Mouse (Mus musculus): ENCODE data around the gene Npas1. TPM values are rescaled to one million over a fixed set of nuclear protein-coding genes. Genes with fewer than 3 reads are reported as not detected.
A peak's percentile ranks its signal among the peaks of the same experiment; 100 is the strongest.

Npas1 gene
- total RNA-seq, 1 experiment, result 0.22 TPM

GRCm38 (mm10) chr7:16465568-16465967 lies 12.0 kb downstream of the Npas1 start:
- H3K36me3 ChIP-seq (ENCODE audit: control insufficient read depth, insufficient read depth, low read length, poor library complexity, severe bottlenecking), result no peaks in the 10 kb centered on the region
- TF ChIP-seq HCFC1 (IDR thresholded peaks at IDR 0.05; ENCODE audit: borderline replicate concordance, insufficient read depth, low read length) (no peak), CHD2 (IDR thresholded peaks at IDR 0.05; ENCODE audit: low read depth, low read length) (no peak)
- H3K27ac ChIP-seq (ENCODE audit: insufficient read depth, low read depth, low read length, poor library complexity, severe bottlenecking), result no peak overlapping the region
- no peak overlapping the region for H3K9ac ChIP-seq (ENCODE audit: insufficient read depth, low read depth, low read length, poor library complexity, severe bottlenecking)
- no peak overlapping the region for H3K4me3 ChIP-seq (ENCODE audit: insufficient read depth in 1 of 2, low read depth in 1 of 2, low read length in 2 of 2, poor library complexity in 1 of 2, severe bottlenecking in 1 of 2)
- in situ Hi-C loops (cut with MboI; ENCODE audit: low sequenced_read_pairs in 2 of 2, unreplicated experiment in 2 of 2), result no loop called here
- H3K4me1 ChIP-seq (ENCODE audit: control insufficient read depth in 2 of 2, insufficient read depth in 2 of 2, low read length in 2 of 2, poor library complexity in 1 of 2), result peaks cover 0 to 8% of the 10 kb centered on the region in 2 experiments; a peak in 1 of 4 replicates
- H3K9me3 ChIP-seq (ENCODE audit: control insufficient read depth, insufficient read depth, low read depth, low read length), result no peaks in the 10 kb centered on the region
- DNase-seq (ENCODE audit: low read depth, low spot score), result no peak

DNA sequence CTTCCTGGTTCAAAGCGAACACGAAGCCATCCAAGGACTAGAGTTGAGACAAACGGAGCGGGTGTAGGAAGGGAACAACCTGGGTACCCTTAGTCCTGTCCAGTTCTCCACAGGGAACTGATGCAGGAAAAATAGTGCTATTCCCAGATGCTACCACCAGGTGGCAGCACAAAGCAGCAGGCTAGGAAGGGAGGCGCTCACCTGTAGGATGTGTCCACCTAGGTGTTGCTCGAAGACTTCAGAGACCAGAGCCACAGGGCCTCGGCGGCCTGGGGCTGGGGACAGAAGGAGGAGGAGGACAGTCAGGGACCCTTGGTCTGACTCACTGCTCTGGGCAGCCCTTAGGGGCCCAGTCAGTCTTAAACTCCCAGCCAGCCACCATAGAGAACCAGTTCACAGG lies 12.4 kb downstream of the Npas1 start:
- no peak overlapping the region for H3K9ac ChIP-seq (ENCODE audit: insufficient read depth, low read depth, low read length, poor library complexity, severe bottlenecking)
- no peaks in the 10 kb centered on the region for H3K36me3 ChIP-seq (ENCODE audit: control insufficient read depth, insufficient read depth, low read length, poor library complexity, severe bottlenecking)
- in situ Hi-C loops (cut with MboI; ENCODE audit: low sequenced_read_pairs in 2 of 2, unreplicated experiment in 2 of 2), result no loop called here
- H3K4me1 ChIP-seq (ENCODE audit: control insufficient read depth in 2 of 2, insufficient read depth in 2 of 2, low read length in 2 of 2, poor library complexity in 1 of 2), result peaks cover 0 to 8% of the 10 kb centered on the region in 2 experiments; a peak in 1 of 4 replicates
- H3K9me3 ChIP-seq (ENCODE audit: control insufficient read depth, insufficient read depth, low read depth, low read length), result no peaks in the 10 kb centered on the region
- DNase-seq (ENCODE audit: low read depth, low spot score), result no peak
- no peak overlapping the region for H3K27ac ChIP-seq (ENCODE audit: insufficient read depth, low read depth, low read length, poor library complexity, severe bottlenecking)
- TF ChIP-seq MAFK (IDR thresholded peaks at IDR 0.05; ENCODE audit: insufficient read depth, low read depth, low read length) (no peak), HCFC1 (IDR thresholded peaks at IDR 0.05; ENCODE audit: borderline replicate concordance, insufficient read depth, low read length) (no peak), ZNF384 (IDR thresholded peaks at IDR 0.05; ENCODE audit: low read depth, low read length) (no peak), ZC3H11A (IDR thresholded peaks at IDR 0.05; ENCODE audit: borderline replicate concordance, low read depth, low read length) (no peak), CHD2 (IDR thresholded peaks at IDR 0.05; ENCODE audit: low read depth, low read length) (no peak)
- H3K4me3 ChIP-seq (ENCODE audit: insufficient read depth in 1 of 2, low read depth in 1 of 2, low read length in 2 of 2, poor library complexity in 1 of 2, severe bottlenecking in 1 of 2), result no peak overlapping the region

DNA sequence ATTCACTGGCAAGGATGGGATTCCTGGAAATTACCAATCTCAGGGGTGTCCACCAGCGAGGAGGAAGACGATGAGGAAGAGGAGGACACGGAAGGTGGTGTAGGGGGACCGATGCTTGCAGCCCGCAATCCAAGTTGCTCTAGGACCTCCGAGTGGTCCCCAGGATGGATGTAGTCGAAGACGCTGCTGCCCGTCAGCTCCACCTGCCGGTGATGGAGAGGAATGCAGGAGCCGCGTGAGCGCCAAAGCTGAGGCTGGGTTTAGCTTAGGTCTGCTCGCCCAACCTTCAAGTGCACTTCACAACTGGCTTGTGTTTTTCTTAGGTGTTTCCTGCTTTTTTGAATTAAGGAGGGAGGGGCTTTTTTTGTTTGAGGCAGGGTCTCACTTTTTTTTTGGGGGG lies 14.3 kb downstream of the Npas1 start:
- Histone ChIP-seq H3K4me3 (ENCODE audit: insufficient read depth in 1 of 2, low read depth in 1 of 2, low read length in 2 of 2, poor library complexity in 1 of 2, severe bottlenecking in 1 of 2) (no peak overlapping the region), H3K9ac (ENCODE audit: insufficient read depth, low read depth, low read length, poor library complexity, severe bottlenecking) (no peak overlapping the region), H3K9me3 (ENCODE audit: control insufficient read depth, insufficient read depth, low read depth, low read length) (no peaks in the 10 kb centered on the region), H3K36me3 (ENCODE audit: control insufficient read depth, insufficient read depth, low read length, poor library complexity, severe bottlenecking) (no peaks in the 10 kb centered on the region), H3K4me1 (ENCODE audit: control insufficient read depth in 2 of 2, insufficient read depth in 2 of 2, low read length in 2 of 2, poor library complexity in 1 of 2) (peaks cover 0 to 4% of the 10 kb centered on the region in 2 experiments; a peak in 1 of 4 replicates), H3K27ac (ENCODE audit: insufficient read depth, low read depth, low read length, poor library complexity, severe bottlenecking) (no peak overlapping the region)
- in situ Hi-C loops (cut with MboI; ENCODE audit: low sequenced_read_pairs in 2 of 2, unreplicated experiment in 2 of 2), result no loop called here
- TF ChIP-seq ZNF384 (IDR thresholded peaks at IDR 0.05; ENCODE audit: low read depth, low read length), result no peak
- no peak for TF ChIP-seq CHD2 (IDR thresholded peaks at IDR 0.05; ENCODE audit: low read depth, low read length)
- TF ChIP-seq MAFK (IDR thresholded peaks at IDR 0.05; ENCODE audit: insufficient read depth, low read depth, low read length), result no peak
- peak; percentile 80 for DNase-seq (ENCODE audit: low read depth, low spot score)

GRCm38 (mm10) chr7:16461705-16462104 lies 15.8 kb downstream of the Npas1 start:
- no peak for DNase-seq (ENCODE audit: low read depth, low spot score)
- H3K4me3 ChIP-seq (ENCODE audit: insufficient read depth in 1 of 2, low read depth in 1 of 2, low read length in 2 of 2, poor library complexity in 1 of 2, severe bottlenecking in 1 of 2), result no peak overlapping the region
- no peaks in the 10 kb centered on the region for H3K36me3 ChIP-seq (ENCODE audit: control insufficient read depth, insufficient read depth, low read length, poor library complexity, severe bottlenecking)
- in situ Hi-C loops (cut with MboI; ENCODE audit: low sequenced_read_pairs in 2 of 2, unreplicated experiment in 2 of 2), result no loop called here
- no peak overlapping the region for H3K27ac ChIP-seq (ENCODE audit: insufficient read depth, low read depth, low read length, poor library complexity, severe bottlenecking)
- no peaks in the 10 kb centered on the region for H3K4me1 ChIP-seq (ENCODE audit: control insufficient read depth in 2 of 2, insufficient read depth in 2 of 2, low read length in 2 of 2, poor library complexity in 1 of 2)
- no peak overlapping the region for H3K9ac ChIP-seq (ENCODE audit: insufficient read depth, low read depth, low read length, poor library complexity, severe bottlenecking)
- no peaks in the 10 kb centered on the region for H3K9me3 ChIP-seq (ENCODE audit: control insufficient read depth, insufficient read depth, low read depth, low read length)
- TF ChIP-seq ZNF384 (IDR thresholded peaks at IDR 0.05; ENCODE audit: low read depth, low read length) (no peak), MAFK (IDR thresholded peaks at IDR 0.05; ENCODE audit: insufficient read depth, low read depth, low read length) (no peak), CHD2 (IDR thresholded peaks at IDR 0.05; ENCODE audit: low read depth, low read length) (no peak), HCFC1 (IDR thresholded peaks at IDR 0.05; ENCODE audit: borderline replicate concordance, insufficient read depth, low read length) (no peak), ZC3H11A (IDR thresholded peaks at IDR 0.05; ENCODE audit: borderline replicate concordance, low read depth, low read length) (no peak)

GRCm38 (mm10) chr7:16461151-16461550 lies 16.4 kb downstream of the Npas1 start:
- no peak overlapping the region for H3K9ac ChIP-seq (ENCODE audit: insufficient read depth, low read depth, low read length, poor library complexity, severe bottlenecking)
- no peak overlapping the region for H3K27ac ChIP-seq (ENCODE audit: insufficient read depth, low read depth, low read length, poor library complexity, severe bottlenecking)
- DNase-seq (ENCODE audit: low read depth, low spot score), result no peak
- in situ Hi-C loops (cut with MboI; ENCODE audit: low sequenced_read_pairs in 2 of 2, unreplicated experiment in 2 of 2), result no loop called here
- no peak for TF ChIP-seq MAFK (IDR thresholded peaks at IDR 0.05; ENCODE audit: insufficient read depth, low read depth, low read length)
- TF ChIP-seq ZNF384 (IDR thresholded peaks at IDR 0.05; ENCODE audit: low read depth, low read length), result no peak
- TF ChIP-seq CHD2 (IDR thresholded peaks at IDR 0.05; ENCODE audit: low read depth, low read length), result no peak
- no peak for TF ChIP-seq ZC3H11A (IDR thresholded peaks at IDR 0.05; ENCODE audit: borderline replicate concordance, low read depth, low read length)
- no peak for TF ChIP-seq HCFC1 (IDR thresholded peaks at IDR 0.05; ENCODE audit: borderline replicate concordance, insufficient read depth, low read length)
- H3K4me1 ChIP-seq (ENCODE audit: control insufficient read depth in 2 of 2, insufficient read depth in 2 of 2, low read length in 2 of 2, poor library complexity in 1 of 2), result no peaks in the 10 kb centered on the region; a peak in 1 of 4 replicates
- no peaks in the 10 kb centered on the region for H3K36me3 ChIP-seq (ENCODE audit: control insufficient read depth, insufficient read depth, low read length, poor library complexity, severe bottlenecking)
- no peaks in the 10 kb centered on the region for H3K9me3 ChIP-seq (ENCODE audit: control insufficient read depth, insufficient read depth, low read depth, low read length)
- H3K4me3 ChIP-seq (ENCODE audit: insufficient read depth in 1 of 2, low read depth in 1 of 2, low read length in 2 of 2, poor library complexity in 1 of 2, severe bottlenecking in 1 of 2), result no peak overlapping the region
